Mouse (Mus musculus) heart, embryonic 14.5 days (tissue): ENCODE measurements at regions not wholly inside any gene's neighbourhood (a gene's known extent, or its start where the extent isn't known, plus 50 kb on each side); places are given as distances from the start of the nearest gene placed in this dataset.

Source experiments
- ATAC-seq: fragments of 200-750 bp; cut with Nextera tagmentation; 2 replicates; pipeline ENCODE4 v1.8.0; 2017; ENCODE audit warnings: low read depth, moderate TSS enrichment; ENCODE audit not compliant: insufficient number of reproducible peaks, insufficient read depth, low FRiP score
- H3K27ac ChIP-seq, 2 experiments: fragments of 200-500 bp in 1 of 2; fragments of 300-500 bp in 1 of 2; sonication (generic) in 1 of 2; replicated peaks in 1 of 2; 2 replicates each; pipeline ENCODE4 v1.5.1; 2012 to 2014; ENCODE audit warnings: low read depth in 2 of 2, low read length in 2 of 2, control low read depth in 1 of 2, mild to moderate bottlenecking in 1 of 2, mixed read lengths in 1 of 2; ENCODE audit not compliant: control insufficient read depth in 1 of 2, insufficient read depth in 1 of 2
- H3K27me3 ChIP-seq: fragments of 300-500 bp; sonication (generic); 2 replicates; pipeline ENCODE4 v1.6.1; 2014; ENCODE audit warnings: mild to moderate bottlenecking, low read length, control low read depth; ENCODE audit not compliant: control insufficient read depth, insufficient read depth
- H3K36me3 ChIP-seq: fragments of 300-500 bp; sonication (generic); 2 replicates; pipeline ENCODE4 v1.6.1; 2014; ENCODE audit warnings: mild to moderate bottlenecking, control low read depth, low read length, mixed read lengths; ENCODE audit not compliant: control insufficient read depth, insufficient read depth
- H3K4me1 ChIP-seq, 2 experiments: fragments of 200-500 bp in 1 of 2; fragments of 300-500 bp in 1 of 2; sonication (generic) in 1 of 2; 2 replicates each; pipeline ENCODE4 v1.6.1; 2012 to 2014; ENCODE audit warnings: low read length in 2 of 2, control low read depth in 1 of 2, mixed read lengths in 1 of 2; ENCODE audit not compliant: control insufficient read depth in 2 of 2, insufficient read depth in 2 of 2
- H3K4me2 ChIP-seq: fragments of 300-500 bp; sonication (generic); 2 replicates; pipeline ENCODE4 v1.6.1; 2014; ENCODE audit warnings: mild to moderate bottlenecking, low read length
- H3K4me3 ChIP-seq, 2 experiments: fragments of 200-500 bp in 1 of 2; fragments of 300-500 bp in 1 of 2; sonication (generic) in 1 of 2; 2 replicates each; pipeline ENCODE4 v1.5.1; 2012 to 2014; ENCODE audit warnings: low read length in 2 of 2, mild to moderate bottlenecking in 2 of 2, control low read depth in 1 of 2, low read depth in 1 of 2, moderate library complexity in 1 of 2; ENCODE audit not compliant: control insufficient read depth in 1 of 2, insufficient read depth in 1 of 2
- H3K9ac ChIP-seq: fragments of 300-500 bp; sonication (generic); 2 replicates; pipeline ENCODE4 v1.6.1; 2014; ENCODE audit warnings: mild to moderate bottlenecking, low read length
- H3K9me3 ChIP-seq: fragments of 300-500 bp; sonication (generic); 2 replicates; pipeline ENCODE4 v1.6.1; 2016; ENCODE audit warnings: low read length, control low read depth; ENCODE audit not compliant: control insufficient read depth
- WGBS: fragments of 180-500 bp; shearing (Covaris S2); extraction: QIAGEN DNeasy Blood & Tissue Kit; methylation state at CpG from one replicate; pipeline ENCODE4 v1.1.7; 2014; 5-methylcytosine and 5-hydroxymethylcytosine counted together

DNA sequence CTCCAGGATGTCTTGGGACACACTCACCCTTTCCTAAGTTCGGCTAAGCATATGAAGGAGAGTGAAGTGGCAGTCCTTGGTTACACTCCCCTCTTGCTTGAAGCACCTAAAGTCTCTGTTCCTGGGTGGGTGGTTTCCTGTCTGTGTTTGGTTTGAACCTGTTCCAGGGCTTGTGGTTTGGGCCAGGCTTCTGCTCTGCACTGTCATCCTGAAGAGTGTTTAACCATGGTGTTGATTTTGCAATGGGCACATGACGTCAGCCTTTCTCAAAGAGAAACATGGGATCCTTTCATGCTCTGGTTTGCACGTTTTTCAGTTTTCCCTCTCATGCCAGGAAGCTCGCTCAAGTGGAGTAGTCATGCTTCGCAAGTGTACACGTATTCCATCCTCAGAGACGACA, 119.8 kb downstream of the Btc start:
- 70% methylated on average over 7 of the region's 7 CpGs for WGBS
- Histone ChIP-seq H3K4me3 (no peak overlapping the region), H3K9me3 (no peaks in the 10 kb centered on the region), H3K4me1 (no peaks in the 10 kb centered on the region), H3K9ac (no peak overlapping the region), H3K27ac (no peak overlapping the region), H3K4me2 (no peak overlapping the region), H3K27me3 (no peaks in the 10 kb centered on the region), H3K36me3 (no peaks in the 10 kb centered on the region)
- no peak for ATAC-seq

DNA sequence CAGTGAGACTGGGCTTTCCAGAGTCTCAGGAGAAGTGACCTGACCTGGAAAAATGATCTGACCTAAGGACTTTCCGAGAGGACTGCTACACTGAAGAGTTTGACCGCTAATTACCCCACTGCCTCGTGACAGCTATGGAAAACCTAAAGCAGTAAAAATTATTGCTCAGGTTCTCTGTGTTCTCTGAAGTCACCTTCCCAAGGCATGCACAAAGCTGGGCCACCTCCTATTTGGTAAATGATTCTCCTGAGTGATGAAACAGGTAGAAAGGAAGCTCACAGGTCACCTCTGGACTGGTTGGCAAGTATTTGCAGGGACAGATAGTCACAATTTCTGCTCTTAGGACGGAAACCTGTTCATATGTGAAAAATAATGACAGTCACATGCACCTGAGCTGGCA, 109.7 kb downstream of the Btc start:
- no peak for ATAC-seq

DNA sequence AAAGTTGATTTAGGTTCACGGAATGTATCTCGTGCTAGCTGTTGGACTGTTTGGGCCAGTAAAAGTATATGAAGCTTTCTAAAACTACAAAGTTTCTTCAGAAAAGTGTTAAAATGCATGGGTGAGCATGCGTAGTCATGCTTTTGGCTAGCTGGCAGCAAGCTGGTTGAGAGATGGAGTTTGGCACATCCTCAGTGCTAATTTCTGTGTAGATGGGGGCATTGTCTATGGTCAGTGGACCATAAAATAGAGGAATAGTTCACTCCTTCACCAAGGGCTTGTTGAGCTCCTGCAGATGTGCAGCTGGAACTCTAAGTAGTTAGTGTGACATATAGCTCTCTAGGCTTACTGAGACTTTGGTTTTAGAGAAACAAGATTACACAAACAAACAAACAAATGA, 107.8 kb downstream of the Btc start:
- no peak overlapping the region for H3K9ac ChIP-seq
- ATAC-seq = no peak
- no peak overlapping the region for H3K27ac ChIP-seq
- no peaks in the 10 kb centered on the region for H3K36me3 ChIP-seq
- H3K27me3 ChIP-seq = no peaks in the 10 kb centered on the region
- no peaks in the 10 kb centered on the region for H3K9me3 ChIP-seq
- no peak overlapping the region for H3K4me2 ChIP-seq
- no peak overlapping the region for H3K4me3 ChIP-seq
- WGBS = 88% methylated on average over 3 of the region's 3 CpGs
- no peaks in the 10 kb centered on the region for H3K4me1 ChIP-seq

More for the DNA sequence above, 109.7 kb downstream of the Btc start:
- H3K9me3 ChIP-seq = no peaks in the 10 kb centered on the region
- no peaks in the 10 kb centered on the region for H3K27me3 ChIP-seq
- H3K36me3 ChIP-seq = no peaks in the 10 kb centered on the region
- H3K9ac ChIP-seq = no peak overlapping the region
- H3K27ac ChIP-seq = no peak overlapping the region
- no peak overlapping the region for H3K4me3 ChIP-seq
- no peak overlapping the region for H3K4me2 ChIP-seq
- WGBS = 77% methylated on average over 4 of the region's 4 CpGs
- H3K4me1 ChIP-seq = no peaks in the 10 kb centered on the region

DNA sequence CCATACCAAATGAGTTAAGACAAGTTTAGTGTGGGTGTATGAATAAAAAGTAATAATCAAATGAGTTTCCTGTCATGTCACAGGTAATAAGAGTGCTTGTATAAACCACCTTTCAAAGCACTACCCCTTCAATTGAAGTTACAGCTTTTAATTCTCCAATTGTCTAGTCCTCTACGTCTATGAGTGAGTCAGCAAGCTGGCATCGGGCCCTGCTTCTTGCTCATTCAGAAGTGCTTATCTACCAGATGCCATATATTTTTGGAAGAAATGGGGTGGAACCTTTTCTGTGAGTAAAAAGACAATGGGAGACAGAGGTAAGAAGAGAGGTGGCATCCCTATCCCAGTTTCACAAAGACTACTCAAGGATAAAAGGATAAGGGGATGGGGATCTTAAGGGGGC, 105.7 kb downstream of the Btc start:
- Histone ChIP-seq H3K4me1 (no peaks in the 10 kb centered on the region), H3K4me3 (no peak overlapping the region), H3K27ac (no peak overlapping the region), H3K27me3 (no peaks in the 10 kb centered on the region), H3K9me3 (no peaks in the 10 kb centered on the region), H3K4me2 (no peak overlapping the region), H3K36me3 (no peaks in the 10 kb centered on the region), H3K9ac (no peak overlapping the region)
- 60% methylated on average over 2 of the region's 2 CpGs for WGBS
- no peak for ATAC-seq

DNA sequence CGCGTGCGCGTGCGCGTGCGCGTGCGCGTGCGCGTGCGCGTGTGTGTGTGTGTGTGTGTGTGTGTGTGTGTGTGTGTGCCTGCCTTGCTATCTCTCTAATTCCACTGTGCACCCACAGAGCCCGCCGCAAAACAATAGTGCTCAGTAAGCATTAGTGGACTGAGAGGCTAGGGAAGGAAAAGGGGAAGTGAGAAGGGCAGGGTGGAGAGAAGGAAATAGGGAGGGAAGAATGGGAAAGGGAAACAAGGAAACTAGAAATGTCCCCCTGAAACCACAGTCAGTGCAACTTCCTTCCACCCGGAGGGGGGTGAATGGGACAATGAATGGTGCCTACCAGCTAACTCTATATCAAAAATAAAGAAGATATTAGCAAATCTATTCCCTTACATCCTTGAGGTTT, 100.7 kb downstream of the Btc start:
- ATAC-seq = no peak

DNA sequence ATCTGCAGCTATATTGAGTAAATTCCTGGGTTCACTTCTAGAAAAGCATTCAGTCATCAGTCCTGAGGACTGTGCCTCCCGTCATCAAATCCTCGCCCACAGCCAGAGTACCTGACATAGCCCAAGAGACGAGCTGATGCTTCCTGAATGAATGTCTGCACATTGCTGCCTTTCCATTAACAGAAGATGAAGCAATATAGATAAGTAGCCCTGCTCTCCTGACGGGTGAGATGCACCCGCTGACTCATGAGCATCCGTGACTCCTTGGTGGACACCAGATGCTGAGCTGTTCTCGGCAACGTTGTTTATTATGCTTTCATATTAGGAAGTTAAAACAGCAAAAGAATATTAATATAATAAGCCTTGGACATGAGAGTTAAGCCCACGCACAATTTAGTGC, 99.9 kb downstream of the Btc start:
- H3K9ac ChIP-seq = no peak overlapping the region
- H3K4me3 ChIP-seq = no peak overlapping the region
- H3K27ac ChIP-seq = no peak overlapping the region
- H3K9me3 ChIP-seq = no peaks in the 10 kb centered on the region
- H3K36me3 ChIP-seq = no peaks in the 10 kb centered on the region
- H3K27me3 ChIP-seq = no peaks in the 10 kb centered on the region
- ATAC-seq = no peak
- H3K4me2 ChIP-seq = no peak overlapping the region
- H3K4me1 ChIP-seq = no peaks in the 10 kb centered on the region
- WGBS = 69% methylated on average over 9 of the region's 9 CpGs

More for the DNA sequence above, 100.7 kb downstream of the Btc start:
- Histone ChIP-seq H3K4me1 (no peaks in the 10 kb centered on the region), H3K27ac (no peak overlapping the region), H3K27me3 (no peaks in the 10 kb centered on the region), H3K4me3 (no peak overlapping the region), H3K9ac (no peak overlapping the region), H3K9me3 (no peaks in the 10 kb centered on the region), H3K4me2 (no peak overlapping the region), H3K36me3 (no peaks in the 10 kb centered on the region)
- WGBS = 84% methylated on average over 17 of the region's 17 CpGs

DNA sequence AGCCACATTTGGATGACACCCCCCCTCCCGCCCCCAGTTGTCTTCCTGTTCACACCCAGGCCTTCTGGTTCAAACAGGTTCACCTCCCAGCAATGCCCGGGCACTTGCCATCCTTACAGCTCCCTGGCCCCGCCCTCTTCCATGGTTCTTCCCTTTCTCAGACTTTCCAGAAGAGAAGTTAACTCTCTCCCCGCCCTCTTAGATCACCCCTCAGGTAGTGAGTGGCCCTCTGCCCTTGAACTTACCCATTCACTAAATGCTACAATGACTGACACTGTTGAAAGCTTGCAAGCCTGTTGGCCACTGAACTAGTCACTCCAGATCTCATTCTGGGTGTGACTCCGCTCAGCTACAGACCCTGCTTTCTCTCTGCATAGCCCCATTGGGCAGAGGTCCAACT, 99.1 kb downstream of the Btc start:
- Histone ChIP-seq H3K9me3 (no peaks in the 10 kb centered on the region), H3K4me2 (no peak overlapping the region), H3K9ac (no peak overlapping the region), H3K27me3 (no peaks in the 10 kb centered on the region), H3K27ac (no peak overlapping the region), H3K4me3 (no peak overlapping the region), H3K36me3 (no peaks in the 10 kb centered on the region), H3K4me1 (no peaks in the 10 kb centered on the region)
- no peak for ATAC-seq
- WGBS = 60% methylated on average over 5 of the region's 5 CpGs

DNA sequence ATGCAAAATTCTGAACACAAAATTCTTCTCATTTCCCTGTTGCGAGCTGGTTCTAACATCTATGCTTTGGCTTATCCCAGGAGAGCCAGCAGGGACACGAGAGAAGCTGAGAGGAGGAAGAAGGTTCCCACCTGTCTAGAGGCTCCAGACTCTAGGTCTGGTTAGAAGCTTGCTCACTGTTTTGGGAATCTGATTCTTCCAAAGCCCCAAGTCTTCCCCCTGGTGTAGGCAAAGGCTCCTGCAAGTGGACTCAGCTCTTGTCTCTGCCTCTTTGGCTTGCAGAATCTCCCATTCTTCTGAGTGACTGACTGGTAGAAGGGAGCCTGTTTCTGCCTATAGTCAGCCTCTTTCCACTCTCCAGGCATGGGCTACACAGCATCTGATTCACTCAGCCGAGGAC, 95.8 kb downstream of the Btc start:
- no peaks in the 10 kb centered on the region for H3K9me3 ChIP-seq
- H3K27me3 ChIP-seq = no peaks in the 10 kb centered on the region
- H3K4me1 ChIP-seq = no peaks in the 10 kb centered on the region
- H3K4me2 ChIP-seq = no peak overlapping the region
- 69% methylated on average over 3 of the region's 3 CpGs for WGBS
- no peaks in the 10 kb centered on the region for H3K36me3 ChIP-seq
- no peak overlapping the region for H3K9ac ChIP-seq
- H3K4me3 ChIP-seq = no peak overlapping the region
- H3K27ac ChIP-seq = no peak overlapping the region
- no peak for ATAC-seq
